Mouse (Mus musculus): ENCODE measurements around the gene Gm29582. TPM values are rescaled to one million over a fixed set of nuclear protein-coding genes. Genes with fewer than 3 reads are reported as not detected.

Gm29582 gene
- not detected for total RNA-seq (2023)

GRCm38 (mm10) chrY:30738461-30738860, at the start of gene Gm29582:
TSS of gene Gm29582 (minus strand) at chrY:30738561.

